Mouse (Mus musculus) lung, postnatal 0 days (tissue): ENCODE data around the gene Lrrc4c.

Experiments used
- CTCF ChIP-seq: IDR thresholded peaks from 2 replicates; pipeline ENCODE4 v1.5.1; 2016; ENCODE audit warnings: antibody characterized with exemption, mild to moderate bottlenecking
- EP300 ChIP-seq: IDR thresholded peaks from 2 replicates; pipeline ENCODE4 v1.6.1; 2016; ENCODE audit warnings: antibody characterized with exemption, mild to moderate bottlenecking, control low read depth

DNA sequence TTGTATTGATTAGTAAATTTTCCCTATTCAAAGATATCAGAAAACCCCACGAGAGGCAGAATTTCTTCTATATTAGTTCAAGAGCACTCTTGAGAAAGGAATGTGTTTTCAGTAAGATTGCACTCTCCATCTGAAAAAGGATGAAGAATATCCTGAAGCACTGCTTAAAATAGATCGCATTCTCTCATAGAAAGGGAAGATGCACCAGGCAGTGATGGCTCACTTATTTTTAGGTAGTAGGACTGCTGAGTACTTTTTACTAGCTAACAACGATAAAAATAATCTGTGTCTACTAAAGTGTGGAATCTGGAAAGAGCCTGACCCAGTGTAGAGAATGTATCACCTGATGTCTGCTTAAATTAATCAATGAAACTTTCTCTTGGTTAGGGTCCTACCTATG, 820.5 kb downstream of the Lrrc4c start:
- TF ChIP-seq CTCF (no peak), EP300 (no peak)
